Mouse (Mus musculus) embryo, embryonic 11.5 days (tissue): Measurements from ENCODE around the gene Trp73.

Experiments used
- DNase-seq: peaks from one replicate; pipeline ENCODE4 v3.0.0-alpha.2; 2012; ENCODE audit warnings: low read depth, low spot score

Gene Trp73

GRCm38 (mm10) chr4:154140182-154140212 lies at the start of gene Trp73:
Gene Trp73, minus strand, starts transcription at chr4:154140208.
- no peak for DNase-seq

DNA sequence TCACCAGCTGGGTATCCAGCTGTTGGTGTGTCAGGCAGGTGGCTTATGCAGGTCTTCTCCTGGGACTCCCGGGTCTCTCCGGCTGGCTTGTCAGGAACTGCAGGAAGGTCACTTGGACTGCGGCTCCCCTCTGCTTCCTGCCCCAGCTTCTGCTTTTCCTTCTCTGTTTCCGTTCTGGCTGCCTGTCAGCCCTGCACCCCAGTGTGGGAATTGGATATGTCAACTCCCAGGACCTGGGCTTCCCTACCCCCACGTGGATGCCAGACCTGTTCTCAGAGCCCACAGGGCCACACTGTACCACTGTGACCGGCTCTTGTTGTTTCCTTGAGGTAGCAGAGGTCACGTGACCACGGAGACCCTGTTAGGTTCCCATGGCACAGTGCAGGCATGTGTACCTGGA lies 48.9 kb upstream of the Trp73 start:
- DNase-seq: no peak

DNA sequence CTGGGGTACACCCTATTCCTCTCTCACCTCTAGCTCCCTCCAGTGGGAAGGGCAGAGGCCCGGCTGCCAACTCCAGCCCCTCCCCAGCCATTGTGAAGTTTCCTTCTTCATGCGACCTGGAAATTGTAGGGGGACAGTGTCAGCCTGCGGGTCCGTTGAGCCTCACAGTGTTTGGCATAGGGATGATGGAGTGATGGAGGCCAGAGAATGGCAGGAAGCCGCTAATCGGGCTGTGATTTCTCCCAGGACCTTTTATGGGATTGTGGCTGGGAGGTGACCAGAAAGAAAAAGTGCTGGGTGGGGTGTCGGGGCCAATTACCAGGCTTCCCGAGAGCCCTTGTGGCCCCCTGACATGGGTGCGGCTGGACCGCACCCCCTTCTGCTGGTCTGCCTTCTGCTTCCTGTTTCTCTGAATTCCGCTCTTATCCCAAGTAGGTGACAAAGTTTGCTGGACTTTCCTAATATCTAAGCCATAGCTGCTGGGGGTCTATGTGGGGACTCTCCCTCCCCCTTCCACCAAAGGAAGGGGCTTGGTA lies 46.1 kb upstream of the Trp73 start:
- DNase-seq: no peak

DNA sequence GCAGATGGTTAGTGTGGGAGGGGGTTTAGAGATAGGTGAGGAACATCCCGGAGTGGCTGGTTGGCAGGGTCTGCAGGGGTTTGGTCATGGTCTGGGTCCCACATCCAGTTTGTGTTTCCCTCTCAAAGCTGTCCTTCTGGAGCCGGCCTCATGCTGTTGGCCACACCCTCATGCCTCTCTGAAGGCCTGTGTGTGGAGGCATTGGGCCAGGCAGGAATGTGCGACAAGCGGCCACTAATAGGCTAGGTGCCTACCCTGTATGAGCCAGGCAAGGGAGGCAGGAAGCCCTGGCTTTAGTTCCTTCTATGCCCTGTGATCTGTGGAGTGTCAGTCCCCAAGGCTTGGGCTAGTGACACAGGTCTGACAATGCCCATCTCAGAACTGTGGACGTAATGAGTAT lies 45.0 kb upstream of the Trp73 start:
- DNase-seq: no peak

GRCm38 (mm10) chr4:154183566-154183965 lies 43.6 kb upstream of the Trp73 start:
- DNase-seq: no peak

GRCm38 (mm10) chr4:154181001-154181400 lies 41.0 kb upstream of the Trp73 start:
- no peak for DNase-seq

DNA sequence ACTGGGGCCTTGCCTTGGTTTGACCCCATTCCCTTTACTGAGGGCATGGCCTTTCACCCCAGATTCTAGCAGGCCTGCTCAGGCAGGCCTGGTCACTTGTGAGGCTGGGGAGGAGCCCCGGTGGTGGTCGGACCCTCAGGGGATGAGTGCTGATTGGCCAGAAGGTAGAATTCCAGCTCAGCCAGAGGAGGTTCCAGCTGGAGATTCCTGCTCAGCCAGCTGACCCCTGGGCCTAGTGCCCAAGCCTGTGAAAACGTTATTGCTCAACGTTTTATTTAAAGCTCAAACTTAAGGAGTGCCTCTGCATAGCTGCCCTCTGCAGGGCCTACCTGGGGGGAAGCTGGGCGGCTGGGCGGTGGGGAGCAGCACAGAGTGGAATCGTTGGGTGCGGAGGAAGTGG lies 37.2 kb upstream of the Trp73 start:
- DNase-seq: no peak

DNA sequence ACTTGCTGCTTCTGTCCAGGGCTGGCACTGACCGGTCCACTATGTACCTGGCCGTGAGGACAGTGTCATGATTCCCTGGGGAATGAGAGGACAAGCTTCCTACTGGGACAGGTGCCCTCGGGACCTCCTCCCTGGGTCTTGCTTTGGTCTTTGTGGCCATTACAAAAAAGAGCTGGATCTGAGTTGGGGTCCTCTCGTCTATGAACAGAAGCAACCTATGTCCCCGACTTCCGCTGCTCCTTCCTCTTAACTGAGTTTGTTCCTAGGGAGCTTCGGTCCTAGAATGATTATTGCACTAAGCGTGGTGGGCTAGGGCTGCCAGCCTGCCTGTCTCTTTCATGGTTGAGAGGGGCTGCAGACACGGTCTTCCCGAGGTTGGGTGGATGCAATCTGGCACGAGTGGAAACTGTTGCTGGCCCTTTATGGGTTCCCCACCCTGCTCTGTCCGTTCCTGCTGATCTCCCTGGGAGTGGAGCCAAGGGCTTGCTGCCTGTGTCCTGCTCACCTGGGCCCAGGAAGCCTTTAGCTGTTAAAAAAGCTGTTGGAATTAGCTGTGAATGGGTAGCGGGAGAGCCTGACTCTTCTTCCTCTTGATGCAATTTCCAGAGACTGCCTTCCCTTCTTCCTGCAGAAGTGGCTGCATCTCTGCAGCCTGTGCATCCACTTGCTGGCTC lies 32.1 kb upstream of the Trp73 start:
- DNase-seq: no peak

DNA sequence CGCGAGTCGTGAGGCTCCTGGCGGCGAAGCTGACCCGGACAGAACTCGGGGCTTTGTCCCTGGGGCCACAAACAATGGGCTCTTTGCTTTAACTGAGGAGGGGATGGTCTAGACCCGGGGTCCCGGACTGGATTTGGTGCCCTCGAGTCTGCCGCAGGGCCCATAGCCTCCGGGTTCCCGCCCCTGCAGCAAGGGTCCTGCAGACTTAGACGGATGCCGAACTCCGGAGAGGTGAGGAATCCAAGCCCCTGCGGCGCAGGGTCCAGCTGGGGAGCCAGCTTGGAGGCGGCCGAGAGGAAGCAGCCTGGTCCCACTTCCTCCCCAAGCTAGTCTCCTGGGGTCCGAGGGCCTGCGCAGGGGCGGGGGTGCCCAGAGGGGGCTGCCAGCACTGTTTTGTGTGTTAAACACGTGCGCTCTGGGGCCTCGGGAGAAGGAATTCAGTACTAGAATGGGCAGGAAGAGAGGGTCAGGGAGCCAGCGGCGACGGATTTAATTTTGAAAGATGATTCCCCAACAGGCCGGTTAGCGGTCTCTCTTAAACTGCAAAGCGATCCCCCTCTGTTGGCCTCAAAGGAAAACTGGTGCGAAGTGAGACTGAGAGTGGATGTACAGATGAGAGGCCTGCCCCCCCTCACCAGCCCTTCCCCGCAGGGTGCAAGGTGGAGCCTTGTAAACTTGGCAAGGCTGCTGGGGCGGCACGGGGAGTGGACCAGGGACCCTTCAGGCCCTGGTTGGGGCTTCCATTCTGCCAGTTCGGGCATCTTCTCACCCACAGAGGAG lies 31.3 kb upstream of the Trp73 start:
- no peak for DNase-seq

GRCm38 (mm10) chr4:154170506-154171150 lies 30.6 kb upstream of the Trp73 start, which contains the start of gene Megf6:
Gene Megf6, plus strand, starts transcription at chr4:154170730.
- DNase-seq: peak; percentile 77

GRCm38 (mm10) chr4:154170021-154170420 lies 30.0 kb upstream of the Trp73 start:
- DNase-seq: no peak

DNA sequence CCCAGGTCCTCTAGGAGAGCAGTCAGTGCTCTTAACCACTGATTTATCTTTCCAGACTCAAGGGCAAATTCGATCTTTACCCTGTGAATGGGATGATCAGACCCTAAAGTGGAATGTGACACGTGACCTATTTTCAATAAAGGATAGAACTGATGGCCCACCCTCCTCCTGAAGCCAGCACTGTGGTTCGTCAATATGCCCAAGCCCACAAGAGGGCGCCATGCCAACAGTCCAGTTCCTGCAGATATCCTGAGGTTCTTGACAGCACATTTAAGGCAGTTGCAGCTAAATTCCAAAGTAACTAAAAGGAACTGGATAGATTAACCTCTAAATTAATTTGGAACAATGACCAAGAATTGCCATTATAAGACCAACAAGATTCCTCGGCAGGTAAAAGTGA lies 27.0 kb upstream of the Trp73 start:
- no peak for DNase-seq

- DNase-seq: no peak
Measured at GRCm38 (mm10) chr4:154163296-154163695, 23.3 kb upstream of the Trp73 start.

- peak; percentile 95 for DNase-seq
Measured at GRCm38 (mm10) chr4:154160538-154161390, 20.8 kb upstream of the Trp73 start, which contains the start of gene Tprgl. Gene Tprgl, minus strand, starts transcription at chr4:154160666.

GRCm38 (mm10) chr4:154159961-154160537 lies 20.0 kb upstream of the Trp73 start:
- no peak for DNase-seq

DNA sequence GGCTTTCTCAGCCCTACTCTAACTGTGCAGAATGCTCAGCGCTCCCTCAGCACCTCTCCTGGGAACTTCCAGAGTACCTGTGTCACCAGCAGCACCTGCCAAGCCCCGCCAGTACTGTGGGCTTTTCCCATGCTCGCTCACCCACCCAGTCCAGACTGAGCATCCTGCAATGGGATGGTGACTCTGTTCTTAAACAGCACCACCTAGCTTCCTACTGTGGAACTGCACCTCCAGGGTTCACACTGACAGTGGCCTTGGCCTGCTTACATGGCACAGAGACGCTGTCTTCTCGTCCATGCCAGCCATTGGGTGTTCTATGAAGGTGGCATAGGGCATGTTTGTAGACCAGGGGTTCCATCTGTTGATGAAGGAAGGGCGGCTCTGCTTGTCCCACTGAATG lies 19.0 kb upstream of the Trp73 start:
- peak; percentile 79 for DNase-seq

GRCm38 (mm10) chr4:154157970-154158662 lies 18.1 kb upstream of the Trp73 start:
- no peak for DNase-seq

GRCm38 (mm10) chr4:154156050-154156449 lies 16.0 kb upstream of the Trp73 start:
- DNase-seq: no peak

- no peak for DNase-seq
Measured at GRCm38 (mm10) chr4:154154104-154154503, 14.1 kb upstream of the Trp73 start.

DNA sequence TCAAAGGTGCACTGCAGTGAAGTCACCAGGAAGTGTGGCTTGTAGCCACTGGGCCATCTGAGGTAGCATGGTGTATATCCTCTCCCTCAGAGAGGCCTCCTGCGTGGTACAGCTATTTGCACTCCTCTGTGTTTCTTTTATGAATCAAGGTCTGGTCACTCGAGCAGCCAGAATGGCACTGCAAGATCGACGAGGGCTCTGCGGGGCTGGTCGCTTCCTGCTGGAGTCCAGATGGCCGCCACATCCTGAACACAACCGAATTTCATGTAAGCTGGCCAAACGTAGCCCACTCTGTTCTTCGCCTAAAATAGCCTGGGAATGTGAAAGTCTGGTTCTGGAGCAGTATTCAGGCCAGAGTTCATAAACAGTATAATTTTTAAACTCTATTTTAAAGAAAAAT lies 6.3 kb upstream of the Trp73 start:
- no peak for DNase-seq

DNA sequence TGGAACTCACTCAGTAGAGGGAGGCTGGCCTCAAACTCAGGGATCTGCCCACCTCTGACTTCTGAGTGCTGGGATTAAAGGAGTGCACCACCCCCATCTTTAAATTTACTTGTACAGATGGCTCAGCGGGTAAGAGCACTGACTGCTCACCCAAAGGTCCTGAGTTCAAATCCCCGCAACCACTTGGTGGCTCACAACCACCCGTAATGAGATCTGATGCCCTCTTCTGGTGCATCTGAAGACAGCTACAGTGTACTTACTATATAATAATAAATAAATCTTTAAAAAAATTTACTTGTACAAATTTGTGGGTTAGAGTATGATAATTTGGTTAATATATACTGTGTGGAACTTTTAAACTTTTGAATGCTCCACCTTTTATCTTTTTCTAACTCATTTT lies 4.7 kb upstream of the Trp73 start:
- no peak for DNase-seq
